Mouse (Mus musculus) C2C12 (cell line): ENCODE measurements around the gene Cep83. TPM values are rescaled to one million over a fixed set of nuclear protein-coding genes. Genes with fewer than 3 reads are reported as not detected.

Experiments used
- H3K27me3 ChIP-seq: one replicate; pipeline ENCODE4 v1.6.1; 2011; ENCODE audit not compliant: control insufficient read depth, insufficient read depth, insufficient read length
- H3K36me3 ChIP-seq: one replicate; pipeline ENCODE4 v1.6.1; 2011; ENCODE audit not compliant: control insufficient read depth, insufficient read depth
- H3K4me3 ChIP-seq: one replicate; pipeline ENCODE4 v1.5.1; 2011; ENCODE audit warnings: mild to moderate bottlenecking, control low read depth; ENCODE audit not compliant: poor library complexity, insufficient read depth, severe bottlenecking
- H3K79me2 ChIP-seq: one replicate; pipeline ENCODE4 v1.6.1; 2011; ENCODE audit not compliant: control insufficient read depth, insufficient read depth
- H3K79me3 ChIP-seq: one replicate; pipeline ENCODE4 v1.6.1; 2011; ENCODE audit warnings: low read depth, control low read depth
- H3ac ChIP-seq: one replicate; pipeline ENCODE3; 2011; ENCODE audit warnings: low read depth; ENCODE audit not compliant: control insufficient read depth, insufficient read length
- CEBPB ChIP-seq: IDR thresholded peaks from one replicate; pipeline ENCODE4 v1.6.1; 2011; ENCODE audit warnings: low read depth, mild to moderate bottlenecking, control low read depth, moderate library complexity
- CTCF ChIP-seq: IDR thresholded peaks from one replicate; pipeline ENCODE4 v1.5.1; 2011; ENCODE audit not compliant: control insufficient read depth, insufficient read depth, insufficient read length
- FOSL1 ChIP-seq: IDR thresholded peaks from one replicate; pipeline ENCODE4 v1.8.0; 2011; ENCODE audit warnings: mild to moderate bottlenecking, low read length; ENCODE audit not compliant: poor library complexity, insufficient read depth, severe bottlenecking
- MAX ChIP-seq: IDR thresholded peaks from one replicate; pipeline ENCODE4 v1.6.1; 2011; ENCODE audit warnings: mild to moderate bottlenecking, control low read depth
- MYOD1 ChIP-seq: IDR thresholded peaks from one replicate; pipeline ENCODE4 v1.6.1; 2011; ENCODE audit warnings: low read depth; ENCODE audit not compliant: control insufficient read depth, insufficient read length
- MYOG ChIP-seq: IDR thresholded peaks from one replicate; pipeline ENCODE4 v1.6.1; 2011; ENCODE audit not compliant: control insufficient read depth, insufficient read length; ENCODE audit errors: extremely low read depth
- USF1 ChIP-seq: IDR thresholded peaks from one replicate; pipeline ENCODE4 v1.6.1; 2011; ENCODE audit warnings: low read depth, mild to moderate bottlenecking, control low read depth, moderate library complexity
- polyA plus RNA-seq: library from polyadenylated mRNA; unstranded; fragments of >200 nt; fragmentation: generic; extraction: Trizol; gene quantifications from one replicate; pipeline ENCODE4 v1.2.1, GENCODE M21; 2012; ENCODE audit warnings: missing spikeins

Cep83 gene
- polyA plus RNA-seq, 1 experiment = 5.6 TPM

DNA sequence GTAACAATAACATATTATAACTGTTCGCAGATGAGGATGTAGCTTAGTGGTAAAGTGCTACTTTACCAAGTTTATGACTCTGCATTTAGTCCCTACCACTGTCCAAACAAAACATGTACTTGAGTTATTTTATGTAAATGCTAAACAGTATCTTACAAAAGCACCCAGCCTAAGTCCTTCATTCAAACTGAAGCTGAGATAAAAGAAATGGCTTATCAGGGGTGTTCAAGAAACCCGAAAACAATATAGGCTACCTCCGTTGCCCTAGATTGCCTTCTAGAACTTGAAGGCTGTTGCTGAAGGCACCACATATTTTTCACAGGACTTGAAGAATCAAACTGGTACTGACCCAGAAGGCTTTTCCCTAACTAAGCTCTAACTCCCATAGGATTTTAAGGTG lies 46.4 kb downstream of the Cep83 start:
- no peak for TF ChIP-seq CTCF
- no peak for TF ChIP-seq MAX
- TF ChIP-seq CEBPB = no peak
- TF ChIP-seq MYOD1 = no peak
- no peak for TF ChIP-seq MYOG
- TF ChIP-seq USF1 = no peak
- no peak for TF ChIP-seq FOSL1
- Histone ChIP-seq H3K36me3 (peaks cover 3% of the 10 kb centered on the region), H3K4me3 (no peak overlapping the region), H3K79me2 (no peaks in the 10 kb centered on the region), H3ac (no peak overlapping the region), H3K79me3 (no peaks in the 10 kb centered on the region), H3K27me3 (no peaks in the 10 kb centered on the region)

DNA sequence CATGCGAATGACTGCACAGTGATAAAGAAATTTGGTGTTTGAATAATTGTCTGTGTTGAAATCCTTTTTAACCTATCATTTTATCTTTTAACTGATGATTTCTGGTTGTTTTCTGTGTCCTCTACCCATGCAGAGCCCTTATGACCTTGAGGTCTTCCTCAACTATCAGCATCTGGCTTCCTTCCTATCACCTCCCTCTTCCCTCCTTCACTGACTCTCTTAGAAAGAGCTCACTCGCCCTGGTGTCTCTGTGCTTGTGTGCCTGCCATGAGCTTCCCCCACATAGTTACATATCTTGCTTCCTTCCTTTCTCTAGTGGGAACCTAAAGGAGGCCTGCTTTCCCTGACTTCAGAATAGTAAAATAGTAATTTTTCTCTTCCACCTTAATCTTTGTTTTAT lies 51.8 kb downstream of the Cep83 start:
- Histone ChIP-seq H3ac (no peak overlapping the region), H3K36me3 (peaks cover 6% of the 10 kb centered on the region), H3K79me2 (no peaks in the 10 kb centered on the region), H3K4me3 (no peak overlapping the region), H3K79me3 (no peaks in the 10 kb centered on the region), H3K27me3 (no peaks in the 10 kb centered on the region)
- TF ChIP-seq CEBPB = no peak
- no peak for TF ChIP-seq MYOD1
- TF ChIP-seq FOSL1 = no peak
- TF ChIP-seq USF1 = no peak
- no peak for TF ChIP-seq MAX
- TF ChIP-seq MYOG = no peak
- TF ChIP-seq CTCF = no peak

DNA sequence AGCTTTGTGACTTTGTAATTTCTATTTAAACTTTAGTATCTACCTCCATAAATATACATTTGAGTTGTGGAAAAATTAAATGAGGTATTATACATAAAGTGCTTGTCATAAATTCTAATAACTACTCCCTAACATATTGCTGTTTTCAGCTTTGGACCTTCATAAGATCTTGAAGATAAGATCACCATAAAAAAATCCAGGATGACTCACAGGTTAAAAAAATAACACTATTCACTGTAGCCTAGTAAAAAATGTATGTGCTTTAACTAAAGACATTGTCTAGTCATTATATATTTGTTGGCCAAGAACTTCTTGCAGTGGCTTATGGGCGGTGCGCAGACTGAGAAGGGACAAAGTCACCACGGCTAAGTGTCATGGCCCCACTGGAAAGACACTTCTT lies 53.0 kb downstream of the Cep83 start:
- no peaks in the 10 kb centered on the region for H3K79me2 ChIP-seq
- H3K36me3 ChIP-seq = peaks cover 6% of the 10 kb centered on the region
- TF ChIP-seq USF1 = no peak
- TF ChIP-seq CEBPB = no peak
- no peak for TF ChIP-seq MAX
- TF ChIP-seq FOSL1 = no peak
- TF ChIP-seq MYOG = no peak
- TF ChIP-seq MYOD1 = no peak
- no peak for TF ChIP-seq CTCF
- H3ac ChIP-seq = no peak overlapping the region
- H3K4me3 ChIP-seq = no peak overlapping the region
- H3K79me3 ChIP-seq = no peaks in the 10 kb centered on the region
- H3K27me3 ChIP-seq = no peaks in the 10 kb centered on the region

DNA sequence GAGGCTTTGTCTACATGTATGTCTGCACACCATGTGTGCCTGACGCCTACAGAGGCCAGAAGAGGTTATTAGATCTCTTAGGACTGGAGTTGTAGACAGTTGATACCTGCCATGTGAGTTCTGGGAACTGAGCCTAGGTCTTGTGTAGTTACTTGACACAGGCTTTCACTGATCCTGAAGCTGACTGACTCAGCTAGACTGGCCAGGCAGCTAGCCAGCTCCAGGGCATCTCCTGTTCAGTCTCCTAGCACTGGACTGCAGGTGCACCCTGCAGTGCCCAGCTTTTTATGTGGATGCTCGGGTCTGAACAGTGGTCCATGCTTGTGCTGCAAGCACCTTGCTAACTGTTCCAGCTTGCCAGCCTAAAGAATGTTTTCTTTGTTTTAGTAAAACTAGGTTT lies 58.6 kb downstream of the Cep83 start:
- peaks cover 4% of the 10 kb centered on the region for H3K36me3 ChIP-seq
- no peak for TF ChIP-seq CTCF
- TF ChIP-seq USF1 = no peak
- TF ChIP-seq CEBPB = no peak
- TF ChIP-seq MYOG = no peak
- no peak for TF ChIP-seq MAX
- TF ChIP-seq MYOD1 = no peak
- no peak for TF ChIP-seq FOSL1
- H3K79me3 ChIP-seq = no peaks in the 10 kb centered on the region
- no peaks in the 10 kb centered on the region for H3K27me3 ChIP-seq
- H3K79me2 ChIP-seq = no peaks in the 10 kb centered on the region
- H3ac ChIP-seq = no peak overlapping the region
- no peak overlapping the region for H3K4me3 ChIP-seq

GRCm38 (mm10) chr10:94771496-94771895 lies 83.0 kb downstream of the Cep83 start:
- no peak overlapping the region for H3ac ChIP-seq
- H3K27me3 ChIP-seq = no peaks in the 10 kb centered on the region
- no peak overlapping the region for H3K4me3 ChIP-seq
- TF ChIP-seq FOSL1 (no peak), MYOD1 (no peak), MAX (no peak), CEBPB (no peak), USF1 (no peak), MYOG (no peak), CTCF (no peak)
- H3K79me3 ChIP-seq = no peaks in the 10 kb centered on the region
- no peaks in the 10 kb centered on the region for H3K36me3 ChIP-seq
- no peaks in the 10 kb centered on the region for H3K79me2 ChIP-seq

- Histone ChIP-seq H3K4me3 (no peak overlapping the region), H3K36me3 (peaks cover 18% of the 10 kb centered on the region), H3K79me2 (no peaks in the 10 kb centered on the region), H3K27me3 (no peaks in the 10 kb centered on the region), H3ac (no peak overlapping the region), H3K79me3 (no peaks in the 10 kb centered on the region)
- TF ChIP-seq MAX (no peak), FOSL1 (no peak), MYOG (no peak), USF1 (no peak), CEBPB (no peak)
Measured at GRCm38 (mm10) chr10:94777576-94777975, 89.1 kb downstream of the Cep83 start.
